Mouse (Mus musculus) megakaryocyte-erythroid progenitor cell, adult 5-6 weeks (primary cell): ENCODE results near the gene Hoxa9. TPM values are rescaled to one million over a fixed set of nuclear protein-coding genes. Genes with fewer than 3 reads are reported as not detected.

Experiments
- ATAC-seq: replicated peaks from 2 replicates; pipeline ENCODE4 v1.8.0; 2016; ENCODE audit warnings: mild to moderate bottlenecking, inconsistent platforms; ENCODE audit not compliant: severe bottlenecking, poor library complexity, low FRiP score, low TSS enrichment
- total RNA-seq, 2 experiments: library from RNA; stranded (forward) in 1 of 2; stranded (reverse) in 1 of 2; fragments of 200-1000, 215-1000 nt in 1 of 2; fragments of >200 nt in 1 of 2; fragmentation: Nextera tagmentation in 1 of 2; gene quantifications; 2 replicates each; pipeline ENCODE4 v1.2.3; 2014 to 2017

Hoxa9 gene
- total RNA-seq, 2 experiments from 2014 or later: 9.7 to 10.3 TPM

DNA sequence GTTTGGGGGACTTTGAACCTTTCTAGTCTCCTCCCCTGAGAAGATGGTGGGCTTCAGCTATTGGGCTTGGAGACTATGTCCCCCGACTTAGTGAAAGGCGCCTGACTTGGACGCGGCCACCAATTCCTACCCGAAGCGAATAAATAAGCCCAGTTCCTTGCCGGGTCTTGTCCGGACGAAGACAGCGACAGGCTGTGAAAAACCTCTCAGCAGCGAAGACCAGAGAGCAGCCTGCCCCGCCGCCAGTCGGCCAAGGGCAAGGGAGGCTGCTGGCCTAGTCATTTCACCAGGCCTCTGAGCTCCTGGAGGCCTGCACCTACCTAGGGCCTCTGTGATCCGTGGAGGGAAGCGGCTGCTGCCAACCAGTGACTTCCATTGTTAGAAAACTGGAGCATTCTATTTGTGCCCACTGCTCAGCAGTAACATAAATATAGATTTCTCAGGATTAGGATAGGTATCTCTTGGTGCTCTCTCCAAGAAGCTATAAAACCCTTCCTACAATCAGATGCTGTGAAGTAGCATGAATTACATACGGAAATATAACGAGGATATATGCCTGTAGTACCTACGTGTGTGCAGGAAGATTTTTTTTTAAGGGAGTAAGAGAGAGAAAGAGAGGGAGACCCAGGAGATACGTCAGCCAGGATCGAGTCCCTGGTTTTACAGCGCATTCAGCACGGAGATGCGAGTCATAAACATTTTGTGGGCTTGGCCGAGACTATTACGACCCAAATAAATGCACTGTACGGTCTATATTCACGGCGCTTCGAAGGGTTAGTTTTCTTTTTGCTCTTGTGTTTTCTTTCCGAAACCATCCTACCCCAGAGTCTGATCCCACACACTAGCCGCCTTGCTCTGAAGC lies 10.7 kb downstream of the Hoxa9 start:
- ATAC-seq: no peak

DNA sequence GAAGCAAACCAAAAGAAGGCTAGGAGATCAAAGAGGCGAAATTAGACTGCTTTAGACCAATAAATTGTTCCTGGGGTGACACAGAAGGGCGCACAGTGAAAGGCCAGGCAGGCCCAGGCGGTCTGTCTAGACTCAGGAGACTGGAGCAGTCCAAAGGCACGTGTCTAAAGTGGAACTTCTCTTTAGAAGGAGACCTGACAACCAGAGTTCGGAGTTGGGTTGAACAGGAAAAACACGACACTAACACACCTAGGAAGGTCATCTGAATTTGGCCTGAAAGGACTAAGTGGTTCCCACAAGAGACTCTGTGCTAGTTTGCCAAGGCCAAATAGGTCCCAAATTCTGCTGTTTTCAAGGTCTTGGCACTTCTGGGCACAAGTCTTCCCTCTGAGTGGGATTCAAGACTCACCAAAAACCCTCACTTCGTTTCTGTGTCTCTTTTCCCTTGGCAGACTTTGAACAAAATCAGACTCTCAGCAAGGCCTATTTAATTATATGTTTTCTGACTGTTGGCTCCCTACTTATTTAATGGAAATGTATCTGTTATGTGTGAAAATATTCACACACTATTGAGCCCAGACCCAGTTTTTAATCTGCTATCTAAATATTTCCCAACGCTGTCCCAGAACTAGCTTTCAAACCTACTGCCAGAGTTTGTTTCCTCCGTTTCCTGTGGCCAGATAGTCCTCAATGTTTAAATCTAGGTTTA lies 11.5 kb downstream of the Hoxa9 start:
- no peak for ATAC-seq

DNA sequence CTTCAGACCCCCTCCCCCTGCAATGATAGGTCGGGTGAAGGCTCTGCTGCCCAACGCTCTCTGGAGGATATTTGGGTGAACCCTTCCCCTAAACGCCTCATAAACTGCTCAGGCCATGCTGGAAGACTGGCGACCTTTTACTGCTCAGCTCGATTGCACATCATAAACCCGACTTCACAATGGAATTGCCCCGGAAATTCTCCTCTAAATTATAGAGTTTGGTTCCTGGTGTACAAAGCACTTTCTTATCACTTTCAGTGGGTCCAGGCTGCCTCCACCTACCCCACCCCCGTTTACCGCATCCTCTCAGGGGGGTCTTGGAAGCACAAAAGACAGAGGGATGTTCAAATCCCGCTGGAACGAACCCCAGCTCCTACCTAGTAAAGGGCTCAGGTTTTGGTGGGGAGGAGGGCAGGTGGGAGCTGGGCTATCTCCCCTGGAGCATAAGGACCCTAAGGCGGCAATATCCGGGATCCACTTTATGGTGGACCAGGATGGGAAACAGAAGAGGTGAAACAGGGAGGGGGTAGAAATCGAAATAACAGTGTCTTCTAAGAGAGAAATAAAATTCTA lies 12.2 kb downstream of the Hoxa9 start:
- ATAC-seq: no peak

DNA sequence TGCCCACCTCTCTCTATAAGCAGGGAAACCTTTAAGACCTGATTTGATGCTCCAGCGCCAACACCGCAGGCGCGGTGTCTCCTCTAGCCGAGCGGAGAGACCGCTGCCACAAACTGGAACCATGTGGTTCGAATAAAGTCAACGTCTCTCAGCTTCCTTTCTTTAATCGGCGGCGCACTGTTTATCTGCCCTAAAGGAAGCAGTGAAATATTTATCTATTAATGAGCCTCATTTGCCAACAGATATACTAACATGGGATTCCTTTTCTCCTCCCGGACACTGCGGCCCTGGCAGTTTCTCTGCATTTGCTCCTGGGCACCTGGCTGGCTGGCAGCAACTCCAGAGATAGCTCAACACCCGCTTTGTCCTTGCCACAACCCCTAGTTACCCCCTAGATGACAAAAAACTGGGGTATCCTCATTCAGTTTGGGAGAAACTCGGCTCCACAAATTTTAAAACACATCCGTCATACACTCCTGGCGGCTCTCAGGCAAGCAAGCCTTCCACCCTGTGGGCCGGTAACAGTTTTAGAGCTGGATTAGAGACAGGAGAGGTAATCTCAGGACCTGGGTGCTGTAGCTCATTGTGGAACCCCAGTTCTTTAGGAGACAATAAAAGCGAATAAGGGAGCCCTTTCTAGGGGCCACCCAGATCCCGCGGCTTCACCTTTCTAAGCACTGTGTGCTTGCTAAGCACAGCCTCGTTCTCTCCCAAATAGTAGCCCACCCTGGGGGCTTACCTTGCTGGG lies 12.8 kb downstream of the Hoxa9 start:
- ATAC-seq: no peak

DNA sequence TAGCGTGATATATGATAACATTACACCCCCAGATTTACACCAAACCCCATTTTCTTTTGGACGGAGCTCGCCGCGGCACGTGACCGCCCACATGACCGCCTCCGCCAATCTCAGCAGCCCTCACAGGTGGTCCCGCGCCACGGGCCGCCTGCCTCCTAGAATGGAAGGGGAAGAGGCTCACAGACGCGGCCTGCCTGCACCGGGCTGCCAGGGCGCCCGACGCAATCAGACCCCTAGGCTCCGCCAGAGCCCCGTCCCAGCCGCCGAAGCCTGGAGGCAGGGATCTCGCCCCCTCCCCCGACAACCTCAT lies 13.5 kb downstream of the Hoxa9 start:
- no peak for ATAC-seq

DNA sequence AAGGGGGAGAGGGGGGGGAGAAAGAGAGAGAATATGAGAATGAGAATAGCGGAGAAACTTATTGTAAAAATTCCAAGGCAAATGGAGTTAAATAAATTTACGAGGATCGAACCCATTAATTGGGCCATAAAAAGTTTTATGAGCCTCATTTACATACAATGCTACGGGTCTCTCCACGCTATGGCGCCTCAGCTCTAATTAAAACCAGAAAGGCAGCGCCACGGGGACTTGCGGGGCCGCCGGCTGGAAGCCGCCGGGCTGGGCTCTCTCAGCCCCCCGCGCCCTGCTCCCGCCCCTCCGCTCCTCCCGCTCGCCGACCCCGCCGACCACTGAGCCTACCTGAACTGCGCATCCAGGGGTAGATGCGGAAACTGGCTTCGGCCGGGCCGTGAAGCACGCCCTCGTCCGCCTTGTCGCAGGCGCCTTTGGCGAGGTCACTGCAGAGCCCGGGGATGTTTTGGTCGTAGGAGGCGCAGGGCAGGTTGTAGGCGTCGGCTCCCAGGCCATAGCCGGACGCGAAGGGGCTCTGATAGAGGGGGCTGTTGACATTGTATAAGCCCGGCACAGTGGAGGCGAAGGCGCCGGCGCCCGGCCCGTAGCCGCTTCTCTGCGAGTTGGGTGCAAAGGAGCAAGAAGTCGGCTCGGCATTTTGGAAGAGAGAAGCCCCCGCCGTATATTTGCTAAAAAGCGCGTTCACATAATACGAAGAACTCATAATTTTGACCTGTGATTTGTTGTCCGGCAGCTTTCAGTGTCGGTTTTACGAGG lies 14.0 kb downstream of the Hoxa9 start:
- no peak for ATAC-seq

DNA sequence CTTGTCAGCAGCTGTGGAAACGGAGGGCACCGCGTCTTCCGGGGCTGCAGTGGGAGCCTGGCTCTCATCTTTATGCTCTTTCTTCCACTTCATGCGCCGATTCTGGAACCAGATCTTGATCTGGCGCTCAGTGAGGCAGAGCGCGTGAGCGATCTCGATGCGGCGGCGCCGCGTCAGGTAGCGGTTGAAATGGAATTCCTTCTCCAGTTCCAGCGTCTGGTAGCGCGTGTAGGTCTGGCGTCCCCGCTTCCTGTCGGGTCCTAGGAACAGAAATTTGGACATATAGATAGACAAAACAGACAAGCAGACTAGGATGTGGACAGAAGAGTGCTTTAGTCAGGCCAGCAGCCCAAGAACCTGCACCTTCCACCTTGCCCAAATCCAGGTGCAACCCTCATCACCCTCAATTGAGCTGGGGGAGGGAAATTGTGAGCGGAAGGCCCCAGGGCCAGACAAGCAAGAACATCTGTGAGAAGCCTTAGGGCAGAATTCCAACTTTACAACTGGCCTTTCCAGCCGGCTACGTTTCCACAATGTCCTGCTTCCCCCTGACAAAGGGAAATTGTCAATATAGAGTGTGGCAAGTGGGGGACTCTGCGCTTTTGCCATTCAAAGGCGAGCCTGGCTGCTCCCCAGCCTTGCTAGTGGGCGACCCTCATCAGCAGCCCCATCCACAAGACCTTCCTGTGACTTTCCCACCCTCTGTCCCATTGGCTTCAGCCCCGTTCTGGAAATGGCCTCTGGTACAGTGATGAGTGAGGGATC lies 14.9 kb downstream of the Hoxa9 start:
- no peak for ATAC-seq

DNA sequence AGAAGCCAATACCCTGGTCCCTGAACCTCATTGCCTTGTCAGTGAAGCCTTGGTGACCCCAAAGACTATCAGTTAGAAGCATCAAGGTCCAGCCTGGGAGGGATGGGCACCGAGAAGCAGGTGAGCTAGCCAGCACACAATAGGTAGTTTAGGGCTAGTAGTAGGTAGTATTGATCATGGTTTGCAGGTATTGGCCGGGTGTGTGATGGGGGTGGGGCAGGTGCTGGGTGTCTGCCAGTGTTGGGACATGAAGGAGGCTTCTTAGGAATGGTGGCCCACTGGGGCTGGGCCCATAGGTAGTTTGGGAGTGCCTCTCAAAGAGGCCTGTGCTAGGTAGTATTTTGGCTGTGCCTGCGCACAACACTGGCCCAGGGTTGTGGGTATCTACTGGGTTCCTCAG lies 15.8 kb downstream of the Hoxa9 start:
- no peak for ATAC-seq

DNA sequence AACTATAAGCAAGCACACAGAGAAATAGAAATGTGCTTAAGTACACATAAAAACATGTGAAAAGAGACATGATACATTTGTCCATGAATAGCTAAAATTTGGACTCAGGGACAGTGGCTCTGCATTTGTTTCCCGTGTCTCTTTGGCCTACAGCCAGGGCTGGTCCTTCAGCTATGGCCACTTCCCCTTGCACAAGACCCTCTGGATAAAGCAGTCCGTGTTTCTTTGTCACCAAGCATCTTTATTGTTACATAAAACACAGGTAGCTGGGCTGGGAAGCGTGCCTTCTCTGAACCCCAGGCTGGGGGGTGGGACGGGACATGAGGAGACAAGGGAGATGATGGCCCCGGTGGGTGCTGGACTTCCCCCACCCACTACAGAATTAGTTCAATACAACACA lies 16.6 kb downstream of the Hoxa9 start:
- ATAC-seq: no peak

DNA sequence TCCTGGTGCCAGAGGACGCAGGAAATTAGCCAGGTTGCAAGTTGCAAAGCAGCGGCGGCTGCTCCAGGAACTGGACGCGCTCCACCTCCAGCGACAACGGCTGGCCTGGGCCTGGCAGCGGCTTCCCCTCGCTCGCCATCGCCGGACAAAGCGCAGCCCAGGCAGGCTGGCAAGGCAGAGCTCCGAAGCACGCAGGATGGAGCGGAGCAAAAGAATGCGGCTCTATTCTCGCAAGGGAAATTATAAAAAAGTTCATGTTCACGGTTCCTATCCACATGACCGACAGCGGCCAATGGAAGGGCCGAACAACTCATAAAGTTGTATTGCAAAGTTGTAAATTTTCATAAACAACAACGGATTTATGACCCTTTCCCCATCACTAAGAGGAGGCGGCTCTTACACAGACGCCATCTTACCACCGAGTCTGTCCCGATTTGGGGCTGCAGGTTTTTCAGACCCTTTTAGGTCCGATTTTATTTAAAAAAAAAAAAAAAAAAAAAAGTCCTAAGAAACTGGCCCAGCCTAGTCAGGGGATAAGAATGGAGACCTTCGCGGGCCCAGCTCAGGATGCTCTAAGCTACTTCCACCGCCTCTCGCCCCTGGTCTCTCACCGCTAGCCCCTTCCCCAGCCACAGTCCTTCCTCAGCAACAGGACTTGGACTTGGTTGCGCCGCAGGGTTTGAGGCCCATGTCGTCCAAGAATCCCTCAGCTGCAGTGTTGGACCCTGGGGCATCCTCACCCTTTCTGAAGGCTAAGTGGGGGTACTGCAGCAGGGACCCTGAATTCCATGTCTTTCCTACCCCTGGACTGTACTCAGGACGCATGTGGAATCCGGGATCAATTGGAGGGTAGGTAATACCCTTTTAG lies 17.5 kb downstream of the Hoxa9 start, which contains the start of the genes Hoxa3 and Gm28308:
Gene Hoxa3 (minus strand): TSS at position 218 of the 868 bp plus-strand sequence.
Gene Gm28308 (minus strand): TSS at position 221 of the 868 bp plus-strand sequence.
- 0 out of 2 replicates have a peak, but pooled peaks have one; percentile 2 for ATAC-seq

DNA sequence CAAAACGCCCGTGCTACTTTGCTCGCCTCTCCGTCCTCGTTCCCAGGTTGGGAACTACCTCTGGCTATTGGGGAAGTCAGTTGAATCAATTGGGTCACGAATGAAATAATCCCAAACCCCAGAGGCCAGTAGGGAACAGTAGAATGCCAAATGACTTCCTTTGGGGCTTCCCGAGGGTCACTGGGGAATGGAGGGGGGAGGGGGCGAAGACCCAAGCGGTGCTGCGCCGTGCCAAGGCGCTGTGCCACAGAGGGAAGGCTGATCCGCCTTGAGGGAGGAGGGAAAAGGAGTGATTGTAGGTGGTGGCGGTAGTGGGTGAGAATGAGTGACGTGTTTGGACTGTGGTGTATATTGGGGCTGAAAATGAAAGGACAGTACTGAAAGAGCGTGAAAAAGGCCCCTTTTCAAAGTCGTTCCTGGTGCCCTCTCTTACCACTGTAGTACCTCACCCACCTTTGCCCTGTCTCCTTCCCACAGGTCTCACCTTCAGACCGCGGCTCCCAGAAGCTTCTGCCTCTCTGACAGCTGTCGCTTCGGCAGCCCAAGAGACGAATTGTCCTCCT lies 18.3 kb downstream of the Hoxa9 start:
- no peak for ATAC-seq

DNA sequence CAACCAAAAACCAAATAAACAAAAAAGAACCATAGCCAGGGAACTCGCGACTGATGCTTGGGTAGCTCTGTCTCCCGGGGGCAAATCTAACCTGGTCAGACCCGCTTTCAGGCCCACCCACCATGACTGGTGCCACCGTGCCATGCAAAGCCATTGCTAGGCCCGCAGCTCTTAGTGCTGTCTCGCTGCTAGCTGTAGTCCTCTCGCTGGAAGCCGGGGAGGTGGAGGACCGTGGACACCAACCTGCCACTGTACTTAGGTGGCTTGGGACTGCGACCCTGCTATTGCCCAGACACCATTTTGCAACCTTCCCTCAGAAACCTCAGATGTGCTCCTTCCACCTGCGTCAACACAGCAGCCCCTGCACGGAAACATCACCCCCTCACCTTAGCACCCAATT lies 18.9 kb downstream of the Hoxa9 start:
- peak; percentile 16; the same call in 1 of the 2 replicates for ATAC-seq

DNA sequence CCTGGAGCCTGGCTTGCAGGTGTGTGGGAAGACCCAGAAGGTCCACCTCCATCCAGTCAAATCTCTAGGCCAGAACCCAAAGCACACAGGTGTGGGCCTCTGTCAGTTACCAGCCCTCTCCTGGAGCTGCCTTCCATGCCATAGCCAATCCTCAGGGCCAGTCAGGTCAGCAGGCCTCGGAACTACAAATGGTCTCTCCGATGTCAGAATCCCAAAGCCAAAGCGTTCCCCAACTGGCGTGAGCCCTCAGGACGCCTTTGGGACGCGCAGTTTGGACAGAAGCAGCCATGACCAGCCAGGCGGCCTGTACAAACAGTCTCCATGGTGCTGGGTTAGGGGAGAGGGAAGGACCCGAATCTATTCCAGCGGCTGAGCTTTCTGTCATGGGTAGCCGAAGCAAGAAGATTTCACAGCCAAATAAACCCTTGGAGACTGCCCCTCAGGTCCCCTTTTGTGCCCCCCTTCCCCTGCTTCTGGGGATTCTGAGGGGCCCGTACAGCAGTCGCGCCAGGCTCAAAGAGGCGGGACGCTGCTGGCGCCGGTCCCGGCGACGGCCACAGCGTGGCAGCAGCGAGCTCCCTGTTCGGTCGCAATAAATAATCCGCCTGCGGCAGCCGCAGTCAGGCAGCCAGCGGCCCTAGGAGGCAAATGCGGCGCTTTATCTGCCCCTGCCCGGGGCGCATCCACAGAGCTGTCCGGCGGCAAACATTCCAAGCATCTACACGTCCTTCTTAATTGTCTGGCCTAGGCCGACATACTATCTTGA lies 19.5 kb downstream of the Hoxa9 start:
- ATAC-seq: peak; percentile 86

DNA sequence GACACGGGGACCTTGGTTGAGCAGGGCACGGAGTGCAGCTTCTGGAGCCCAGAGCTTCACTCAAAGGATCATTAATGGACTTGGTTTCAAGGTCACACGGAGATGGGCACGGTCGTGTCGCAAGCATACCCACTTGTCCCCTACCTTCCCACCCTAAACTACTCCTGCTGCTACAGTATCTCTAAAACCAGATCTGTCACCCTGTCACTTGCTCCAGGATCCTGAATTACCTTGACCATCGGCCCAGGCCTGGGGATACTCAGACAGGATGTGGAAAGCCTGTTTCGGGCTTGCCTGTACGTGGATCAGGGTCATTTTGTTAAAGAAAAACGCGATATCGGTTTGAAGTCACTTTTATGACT lies 21.2 kb downstream of the Hoxa9 start:
- ATAC-seq: no peak

DNA sequence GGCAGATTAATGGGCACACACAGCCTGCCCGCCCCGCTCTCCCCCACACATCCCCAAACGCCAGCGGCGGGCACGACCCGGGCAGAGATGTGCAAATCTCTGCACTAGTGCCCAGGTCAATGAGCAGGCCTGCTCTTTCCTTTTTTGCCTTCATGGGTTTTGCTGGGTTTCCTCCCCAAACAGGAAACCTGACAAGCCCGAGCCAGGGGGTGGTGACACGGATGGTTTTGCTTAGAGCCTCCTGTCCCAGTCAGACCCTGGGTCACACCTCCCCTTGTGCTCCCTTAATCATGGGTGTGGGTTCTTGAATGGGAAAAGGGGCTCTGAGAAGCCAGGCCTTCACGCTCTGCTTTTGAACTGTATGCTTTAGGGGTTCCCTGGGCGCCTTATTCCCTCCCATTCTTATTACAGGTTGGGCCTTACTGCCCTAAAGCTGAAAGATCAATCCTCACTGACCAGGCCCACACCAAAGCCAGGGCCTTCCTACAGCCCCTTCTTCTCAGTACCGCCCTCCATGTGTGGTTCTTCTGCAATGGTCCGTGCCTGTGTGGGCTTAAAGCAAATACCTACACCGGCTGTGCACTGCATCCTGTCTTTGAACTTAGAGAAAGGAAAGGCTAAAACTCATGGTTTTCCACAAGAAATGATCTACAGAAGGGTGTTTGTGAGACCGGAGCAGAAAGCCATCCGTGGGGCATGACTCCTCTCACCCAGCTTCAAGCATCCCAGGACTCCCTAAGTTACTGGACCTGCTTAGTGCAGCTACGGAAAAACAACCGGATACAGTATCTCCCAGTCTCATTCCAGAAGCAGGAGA lies 21.8 kb downstream of the Hoxa9 start:
- ATAC-seq: no peak
